8 mouse cellular contexts compared by ENCODE assay signal in the genomic region with DNA sequence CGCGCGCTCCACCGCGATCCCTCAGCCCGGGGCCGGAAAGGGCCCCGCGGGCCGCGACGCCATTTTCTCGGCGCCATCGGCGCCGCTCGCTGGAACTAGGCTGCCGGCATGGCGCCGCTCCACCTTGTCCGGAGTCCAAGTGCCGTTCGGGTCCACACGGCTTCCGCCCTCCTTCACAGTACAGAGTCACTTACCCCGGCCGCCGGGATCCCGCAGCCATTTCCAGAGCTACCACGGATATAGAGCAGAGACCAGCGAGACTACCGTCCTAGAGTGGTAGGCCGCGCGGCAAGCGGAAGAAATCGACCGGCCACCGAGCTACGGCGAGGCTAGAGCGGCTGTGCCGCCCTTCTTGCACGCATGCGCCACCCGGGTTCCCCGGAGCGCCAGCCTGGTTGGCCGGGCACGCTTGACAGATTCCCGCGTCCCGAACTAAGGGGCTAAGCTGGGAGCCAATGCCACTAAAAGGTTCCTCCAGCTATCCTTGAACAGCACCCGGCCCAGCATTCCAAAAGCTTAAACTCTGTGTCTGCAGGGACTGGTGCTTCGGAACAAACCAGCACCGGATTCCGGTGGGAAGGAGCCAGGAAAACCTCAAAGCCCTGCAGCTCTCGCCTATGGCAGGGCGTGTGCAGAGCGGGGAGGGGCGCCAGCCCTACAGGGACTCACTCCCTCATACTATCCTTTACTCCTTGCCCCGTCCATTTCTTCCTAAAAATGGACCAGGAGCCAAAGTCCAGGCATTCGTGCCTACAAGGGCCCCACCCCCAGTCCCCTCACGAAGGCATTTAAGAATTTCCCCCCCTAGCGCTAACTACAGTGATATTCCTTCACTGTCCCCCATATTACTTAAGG. TPM values are rescaled to one million over a fixed set of nuclear protein-coding genes. Genes with fewer than 3 reads are reported as not detected.
A peak's percentile ranks its signal among the peaks of the same experiment; 100 is the strongest.
DNase-seq lines count a peak whose midpoint lies in the region; ATAC-seq and TF ChIP-seq lines count a peak whose summit lies in the region.

No protein-coding gene starts in this region.

- no peak; the same call in 1 of the 2 replicates for TF ChIP-seq CTCF in kidney, postnatal 0 days (IDR thresholded peaks at IDR 0.05; ENCODE audit: low read depth)

- H3K36me3 ChIP-seq in heart, embryonic 13.5 days: peaks cover 8% of the 10 kb centered on the region; the same call in 1 of the 2 replicates
- H3K36me3 ChIP-seq in kidney, postnatal 0 days (ENCODE audit: insufficient read depth, low read length): no peaks in the 10 kb centered on the region
- H3K36me3 ChIP-seq in liver, embryonic 11.5 days (ENCODE audit: control insufficient read depth, insufficient read depth, low read length): no peaks in the 10 kb centered on the region; the same call in 1 of the 2 replicates
- H3K36me3 ChIP-seq in myocyte (ENCODE audit: control insufficient read depth, insufficient read depth): no peaks in the 10 kb centered on the region

- peak; percentile 90 for ATAC-seq in erythroid progenitor cell, adult 5-6 weeks (replicated peaks; ENCODE audit: low FRiP score, poor library complexity, severe bottlenecking)
- ATAC-seq in heart, embryonic 13.5 days (ENCODE audit: extremely low read depth, insufficient number of reproducible peaks, low FRiP score, low TSS enrichment): peak; percentile 90
- ATAC-seq in kidney, postnatal 0 days (replicated peaks; ENCODE audit: low FRiP score, low read depth): peak; percentile 90
- ATAC-seq in liver, embryonic 11.5 days (replicated peaks; ENCODE audit: low FRiP score): peak; percentile 91

- peak overlapping the region; percentile 68 for H3ac ChIP-seq in myocyte (ENCODE audit: control insufficient read depth, insufficient read length)

- peak; percentile 75 for TF ChIP-seq POLR2A in myocyte (IDR thresholded peaks at IDR 0.05; ENCODE audit: insufficient read length, low read depth)

- H3K79me2 ChIP-seq in myocyte (ENCODE audit: control insufficient read depth, insufficient read depth): peaks cover 94% of the 10 kb centered on the region

- H3K4me3 ChIP-seq in brown adipose tissue, adult 24 weeks (ENCODE audit: insufficient read depth, low read depth, low read length): peak overlapping the region; percentile 90
- H3K4me3 ChIP-seq in heart, embryonic 13.5 days: peak overlapping the region; percentile 83
- peak overlapping the region; percentile 83 for H3K4me3 ChIP-seq in kidney, postnatal 0 days (replicated peaks; ENCODE audit: low read depth, low read length)
- peak overlapping the region; percentile 88 for H3K4me3 ChIP-seq in liver, embryonic 11.5 days (ENCODE audit: low read depth, low read length)
- H3K4me3 ChIP-seq in myocyte: peak overlapping the region; percentile 88

- peak overlapping the region; percentile 93 for H3K9ac ChIP-seq in heart, embryonic 13.5 days
- peak overlapping the region; percentile 96 for H3K9ac ChIP-seq in kidney, postnatal 0 days (ENCODE audit: low read depth, low read length)
- H3K9ac ChIP-seq in liver, embryonic 11.5 days (ENCODE audit: low read depth, low read length): peak overlapping the region; percentile 99

- DNase-seq in CD4-positive helper T cell, adult 2 months (ENCODE audit: low read depth, low spot score): peak; percentile 93
- DNase-seq in kidney, postnatal 0 days (ENCODE audit: low spot score): peak; percentile 96
- DNase-seq in liver, embryonic 11.5 days (ENCODE audit: low spot score): peak; percentile 86
- peak; percentile 92 to 97 for DNase-seq in spleen, postnatal 4 days (ENCODE audit: low spot score in 2 of 2)

- H3K27me3 ChIP-seq in heart, embryonic 13.5 days (replicated peaks): no peaks in the 10 kb centered on the region
- H3K27me3 ChIP-seq in kidney, postnatal 0 days (ENCODE audit: insufficient read depth, low read length): no peaks in the 10 kb centered on the region
- no peaks in the 10 kb centered on the region for H3K27me3 ChIP-seq in liver, embryonic 11.5 days (replicated peaks; ENCODE audit: control insufficient read depth, insufficient read depth, low read length)
- no peaks in the 10 kb centered on the region for H3K27me3 ChIP-seq in myocyte (ENCODE audit: control insufficient read depth, insufficient read depth, insufficient read length)

- peaks cover 40% of the 10 kb centered on the region for H3K4me1 ChIP-seq in brown adipose tissue, adult 24 weeks (ENCODE audit: control insufficient read depth, insufficient read depth, insufficient read length, low read length)
- peaks cover 67% of the 10 kb centered on the region for H3K4me1 ChIP-seq in heart, embryonic 13.5 days
- H3K4me1 ChIP-seq in kidney, postnatal 0 days (replicated peaks; ENCODE audit: insufficient read depth, low read length): peaks cover 22% of the 10 kb centered on the region
- peaks cover 50% of the 10 kb centered on the region for H3K4me1 ChIP-seq in liver, embryonic 11.5 days (replicated peaks; ENCODE audit: control insufficient read depth, insufficient read depth, low read length)

- no peaks in the 10 kb centered on the region for H3K9me3 ChIP-seq in heart, embryonic 13.5 days
- no peaks in the 10 kb centered on the region for H3K9me3 ChIP-seq in kidney, postnatal 0 days (replicated peaks; ENCODE audit: low read length)
- no peaks in the 10 kb centered on the region for H3K9me3 ChIP-seq in liver, embryonic 11.5 days (ENCODE audit: control insufficient read depth, low read length)

- 1% methylated on average over 65 of the region's 66 CpGs for WGBS in heart, embryonic 13.5 days
- WGBS in kidney, postnatal 0 days: under 1% methylated on average over 66 of the region's 66 CpGs
- WGBS in liver, embryonic 11.5 days: under 1% methylated on average over 66 of the region's 66 CpGs

- peak overlapping the region; percentile 97 for H3K27ac ChIP-seq in brown adipose tissue, adult 24 weeks (replicated peaks; ENCODE audit: low read depth, low read length)
- peak overlapping the region; percentile 94 for H3K27ac ChIP-seq in heart, embryonic 13.5 days (replicated peaks)
- peak overlapping the region; percentile 97 for H3K27ac ChIP-seq in kidney, postnatal 0 days
- peak overlapping the region; percentile 94 for H3K27ac ChIP-seq in liver, embryonic 11.5 days (ENCODE audit: low read depth, low read length)

- H3K4me2 ChIP-seq in heart, embryonic 13.5 days: peak overlapping the region; percentile 99
- peak overlapping the region; percentile 80 for H3K4me2 ChIP-seq in kidney, postnatal 0 days (ENCODE audit: low read length)
- peak overlapping the region; percentile 99 for H3K4me2 ChIP-seq in liver, embryonic 11.5 days
- peak overlapping the region; percentile 93 for H3K4me2 ChIP-seq in myocyte (ENCODE audit: low read depth)

TF ChIP-seq in myocyte, 11 proteins besides CTCF, POLR2A, EP300 and RAD21 (continues in another document):
- no peak for TF ChIP-seq REST (IDR thresholded peaks at IDR 0.05; ENCODE audit: insufficient read depth, insufficient read length)
- TF ChIP-seq MYOD1 (IDR thresholded peaks at IDR 0.05; ENCODE audit: control insufficient read depth in 1 of 3, insufficient read length in 2 of 3, low read depth in 2 of 3): no peak
- TF ChIP-seq TCF3 (IDR thresholded peaks at IDR 0.05; ENCODE audit: insufficient read length, low read depth): no peak
- peak; percentile 39 for TF ChIP-seq SRF (IDR thresholded peaks at IDR 0.05; ENCODE audit: control insufficient read depth, insufficient read length, low read depth)
- TF ChIP-seq USF1 (IDR thresholded peaks at IDR 0.05; ENCODE audit: low read depth): no peak
- no peak for TF ChIP-seq TCF12 (IDR thresholded peaks at IDR 0.05; ENCODE audit: insufficient read depth, poor library complexity, severe bottlenecking)

RNA-seq across cellular contexts. Expression of a gene that starts 7.8 kb away (rescaled TPM):
- 13.6 and 15.3 TPM in 2 replicates for polyA plus RNA-seq in brown adipose tissue, adult 24 weeks (2012; ENCODE audit: insufficient read depth, insufficient read length, missing spikeins)
- 63.4 and 66.2 TPM in 2 replicates for total RNA-seq in erythroid progenitor cell, adult 5-6 weeks (2015; ENCODE audit: low replicate concordance)
- 107 and 109 TPM in 2 replicates for total RNA-seq in erythroid progenitor cell, adult 5-6 weeks (2017; ENCODE audit: low replicate concordance)
- 14.8 and 16.4 TPM in 2 replicates for polyA plus RNA-seq in heart, embryonic 13.5 days (2015; fragmentation: Nextera tagmentation; extraction: Ambion mirVana)
- polyA plus RNA-seq in kidney, postnatal 0 days (2015; fragmentation: Nextera tagmentation; extraction: Ambion mirVana): 17.7 and 18.0 TPM in 2 replicates
- 28.7 and 29.8 TPM in 2 replicates for polyA plus RNA-seq in liver, embryonic 11.5 days (2014; fragmentation: Nextera tagmentation; extraction: Ambion mirVana)
- 9.3 TPM for polyA plus RNA-seq in myocyte (2012; fragmentation: generic; extraction: Trizol)

RNA-seq across cellular contexts. Expression of a gene that starts 7.9 kb away (rescaled TPM):
- polyA plus RNA-seq in brown adipose tissue, adult 24 weeks (2012; ENCODE audit: insufficient read depth, insufficient read length, missing spikeins): 40.1 and 72.7 TPM in 2 replicates
- 193 and 195 TPM in 2 replicates for total RNA-seq in erythroid progenitor cell, adult 5-6 weeks (2015; ENCODE audit: low replicate concordance)
- 276 and 301 TPM in 2 replicates for total RNA-seq in erythroid progenitor cell, adult 5-6 weeks (2017; ENCODE audit: low replicate concordance)
- polyA plus RNA-seq in heart, embryonic 13.5 days (2015; fragmentation: Nextera tagmentation; extraction: Ambion mirVana): 43.8 and 50.4 TPM in 2 replicates
- 48.1 and 51.0 TPM in 2 replicates for polyA plus RNA-seq in kidney, postnatal 0 days (2015; fragmentation: Nextera tagmentation; extraction: Ambion mirVana)
- 95.7 and 102 TPM in 2 replicates for polyA plus RNA-seq in liver, embryonic 11.5 days (2014; fragmentation: Nextera tagmentation; extraction: Ambion mirVana)
- 44.9 TPM for polyA plus RNA-seq in myocyte (2012; fragmentation: generic; extraction: Trizol)

RNA-seq across cellular contexts. Expression of a gene that starts 23.1 kb away (rescaled TPM):
- not detected in 2 replicates for polyA plus RNA-seq in brown adipose tissue, adult 24 weeks (2012; ENCODE audit: insufficient read depth, insufficient read length, missing spikeins)
- total RNA-seq in erythroid progenitor cell, adult 5-6 weeks (2015; ENCODE audit: low replicate concordance): 6.1 and 6.3 TPM in 2 replicates
- 0.38 and 2.6 TPM in 2 replicates for total RNA-seq in erythroid progenitor cell, adult 5-6 weeks (2017; ENCODE audit: low replicate concordance)
- polyA plus RNA-seq in heart, embryonic 13.5 days (2015; fragmentation: Nextera tagmentation; extraction: Ambion mirVana): 0.65 and 1.1 TPM in 2 replicates
- polyA plus RNA-seq in kidney, postnatal 0 days (2015; fragmentation: Nextera tagmentation; extraction: Ambion mirVana): 0.55 and 0.61 TPM in 2 replicates
- polyA plus RNA-seq in liver, embryonic 11.5 days (2014; fragmentation: Nextera tagmentation; extraction: Ambion mirVana): 4.3 and 4.7 TPM in 2 replicates
- polyA plus RNA-seq in myocyte (2012; fragmentation: generic; extraction: Trizol): 0.22 TPM

RNA-seq across cellular contexts. Expression of a gene that starts 59.5 kb away (rescaled TPM):
- polyA plus RNA-seq in brown adipose tissue, adult 24 weeks (2012; ENCODE audit: insufficient read depth, insufficient read length, missing spikeins): not detected in 2 replicates
- not detected in 2 replicates for total RNA-seq in erythroid progenitor cell, adult 5-6 weeks (2015; ENCODE audit: low replicate concordance)
- not detected in 2 replicates for total RNA-seq in erythroid progenitor cell, adult 5-6 weeks (2017; ENCODE audit: low replicate concordance)
- not detected in 2 replicates for polyA plus RNA-seq in heart, embryonic 13.5 days (2015; fragmentation: Nextera tagmentation; extraction: Ambion mirVana)
- 0.08 and 0.13 TPM in 2 replicates for polyA plus RNA-seq in kidney, postnatal 0 days (2015; fragmentation: Nextera tagmentation; extraction: Ambion mirVana)
- 0.15 and 0.29 TPM in 2 replicates for polyA plus RNA-seq in liver, embryonic 11.5 days (2014; fragmentation: Nextera tagmentation; extraction: Ambion mirVana)
- polyA plus RNA-seq in myocyte (2012; fragmentation: generic; extraction: Trizol): not detected

Comparison
In these comparisons a context has a peak if more than half of its experiments do, and no peak if none do; other contexts are left out.
1. Peak in every context shown above with its lines: DNase-seq, ATAC-seq, H3K4me3 ChIP-seq and H3K27ac ChIP-seq.